30 mouse cellular contexts compared by ENCODE assay signal in the genomic region with DNA sequence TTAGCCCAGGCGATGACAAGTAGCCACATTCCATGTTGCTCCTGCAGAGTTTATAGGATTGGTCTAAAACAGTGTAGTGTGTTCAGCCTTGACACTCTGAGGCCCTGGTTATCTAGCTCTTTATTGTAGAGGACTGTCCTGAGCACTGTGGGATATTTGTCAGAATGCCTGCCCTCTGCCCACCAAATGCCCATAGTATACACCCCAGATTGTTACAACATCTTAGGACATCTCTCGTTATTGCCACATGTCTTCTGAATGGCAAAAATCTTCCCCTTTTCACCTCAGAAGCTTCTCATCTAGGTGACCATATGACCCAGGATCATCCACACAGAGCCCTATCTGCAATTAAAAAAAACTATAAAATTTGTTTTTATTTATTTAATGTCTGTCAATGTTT. TPM values are rescaled to one million over a fixed set of nuclear protein-coding genes. Genes with fewer than 3 reads are reported as not detected.
"Had no signal": no experiment of that assay in that cellular context is flagged by ENCODE, and none has a peak within 500 bp of the region (broad histone marks: within the 10 kb centered on the region; RNA-seq: fewer than 3 reads in every experiment).

No protein-coding gene starts in this region.

- H3K4me1 ChIP-seq: liver, embryonic 12.5 days; liver, embryonic 15.5 days; lung, embryonic 15.5 days; midbrain, embryonic 15.5 days; neural tube, embryonic 13.5 days had no signal

- H3K36me3 ChIP-seq: limb, embryonic 10.5 days; limb, embryonic 13.5 days; liver, embryonic 12.5 days; liver, embryonic 15.5 days; lung, embryonic 15.5 days; midbrain, embryonic 12.5 days; midbrain, embryonic 15.5 days; neural tube, embryonic 13.5 days had no signal

- H3K4me2 ChIP-seq: limb, embryonic 13.5 days; liver, embryonic 12.5 days; liver, embryonic 15.5 days; lung, embryonic 15.5 days; midbrain, embryonic 12.5 days; midbrain, embryonic 15.5 days; neural tube, embryonic 13.5 days had no signal

- H3K9ac ChIP-seq: limb, embryonic 13.5 days; liver, embryonic 12.5 days; liver, embryonic 15.5 days; lung, embryonic 15.5 days; midbrain, embryonic 12.5 days; midbrain, embryonic 15.5 days; neural tube, embryonic 13.5 days had no signal

- H3K4me3 ChIP-seq: limb, embryonic 10.5 days; limb, embryonic 13.5 days; liver, embryonic 12.5 days; liver, embryonic 15.5 days; lung, embryonic 15.5 days; midbrain, embryonic 12.5 days; midbrain, embryonic 15.5 days; myocyte; neural tube, embryonic 13.5 days had no signal

- H3K9me3 ChIP-seq: limb, embryonic 10.5 days; limb, embryonic 13.5 days; liver, embryonic 12.5 days; liver, embryonic 15.5 days; lung, embryonic 15.5 days; midbrain, embryonic 12.5 days; midbrain, embryonic 15.5 days; neural tube, embryonic 13.5 days had no signal

- DNase-seq: kidney, adult 9 months; kidney, postnatal 14 days; kidney, postnatal 4 days; layer of hippocampus, adult 9-11 months; liver; lung, adult 18-20 months; lung, postnatal 10 days; lung, postnatal 36 days; right cerebral cortex, postnatal 14 days; right cerebral cortex, postnatal 4 days; thymus, adult 2 months; thymus, postnatal 14 days; thymus, postnatal 4 days had no signal

- ATAC-seq: liver, embryonic 12.5 days; midbrain, embryonic 15.5 days had no signal

- H3K27ac ChIP-seq: limb, embryonic 10.5 days; limb, embryonic 13.5 days; liver, embryonic 12.5 days; liver, embryonic 15.5 days; lung, embryonic 15.5 days; midbrain, embryonic 12.5 days; midbrain, embryonic 15.5 days; neural tube, embryonic 13.5 days; stomach, postnatal 0 days had no signal

RNA-seq across cellular contexts. Expression of gene Gas2l2, which starts 3.3 kb away (rescaled TPM):
- total RNA-seq: left cerebral cortex, adult 18-20 months; monocyte, adult 5-6 weeks; neutrophil, adult 5-6 weeks had no signal
- polyA plus RNA-seq: kidney, embryonic 16.5 days; limb, embryonic 10.5 days; limb, embryonic 13.5 days; liver, embryonic 12.5 days; liver, embryonic 15.5 days; midbrain, embryonic 12.5 days; myocyte; stomach, embryonic 14.5 days had no signal

RNA-seq across cellular contexts. Expression of gene 1700020L24Rik, which starts 4.9 kb away (rescaled TPM):
- total RNA-seq: layer of hippocampus, postnatal 25 days; left cerebral cortex, postnatal 25 days had no signal
- polyA plus RNA-seq: kidney, embryonic 16.5 days; neural tube, embryonic 13.5 days had no signal

RNA-seq across cellular contexts. Expression of gene Rasl10b, which starts 23.6 kb away (rescaled TPM):
- total RNA-seq: monocyte, adult 5-6 weeks had no signal

RNA-seq across cellular contexts. Expression of gene Mmp28, which starts 30.3 kb away (rescaled TPM):
- total RNA-seq: monocyte, adult 5-6 weeks; neutrophil, adult 5-6 weeks had no signal
